Mouse (Mus musculus): ENCODE data around the gene Rbbp7.

The Rbbp7 gene

DNA sequence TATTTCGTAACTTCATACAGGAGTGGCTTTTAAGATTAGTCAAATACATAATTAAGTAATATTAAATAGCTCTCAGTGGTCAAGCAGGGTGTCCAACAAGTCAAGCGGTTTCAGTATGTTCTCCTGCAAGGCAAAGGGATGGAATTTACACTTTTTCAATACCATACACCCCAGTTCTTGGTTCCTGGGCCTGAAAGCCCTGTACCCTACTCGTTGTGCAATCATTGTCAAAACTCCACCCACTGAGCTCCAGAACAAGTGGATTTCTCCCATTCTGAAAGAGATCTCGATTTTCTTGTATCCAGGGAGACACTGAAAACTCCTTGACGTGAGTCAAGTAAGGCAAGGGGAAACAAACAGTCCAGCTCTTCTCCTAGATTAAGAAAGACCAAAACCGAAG is 67.8 kb downstream of the Rbbp7 start:
- no peak for DNase-seq (ENCODE audit: low read depth)
